Mouse (Mus musculus) heart, adult 10 weeks (tissue): ENCODE results near the gene Ptbp3. TPM values are rescaled to one million over a fixed set of nuclear protein-coding genes. Genes with fewer than 3 reads are reported as not detected.

Experiments used
- polyA plus RNA-seq: library from polyadenylated mRNA; stranded (reverse); fragments of 350-450 nt; fragmentation: Illumina TruSeq; extraction: RNeasy Lipid Tissue Mini Kit (QIAGEN cat#74804); gene quantifications from one replicate; pipeline ENCODE4 v1.2.3, GENCODE M21; 2014; ENCODE audit warnings: low read depth, low replicate concordance

Ptbp3 gene
- 12.5 TPM for polyA plus RNA-seq

DNA sequence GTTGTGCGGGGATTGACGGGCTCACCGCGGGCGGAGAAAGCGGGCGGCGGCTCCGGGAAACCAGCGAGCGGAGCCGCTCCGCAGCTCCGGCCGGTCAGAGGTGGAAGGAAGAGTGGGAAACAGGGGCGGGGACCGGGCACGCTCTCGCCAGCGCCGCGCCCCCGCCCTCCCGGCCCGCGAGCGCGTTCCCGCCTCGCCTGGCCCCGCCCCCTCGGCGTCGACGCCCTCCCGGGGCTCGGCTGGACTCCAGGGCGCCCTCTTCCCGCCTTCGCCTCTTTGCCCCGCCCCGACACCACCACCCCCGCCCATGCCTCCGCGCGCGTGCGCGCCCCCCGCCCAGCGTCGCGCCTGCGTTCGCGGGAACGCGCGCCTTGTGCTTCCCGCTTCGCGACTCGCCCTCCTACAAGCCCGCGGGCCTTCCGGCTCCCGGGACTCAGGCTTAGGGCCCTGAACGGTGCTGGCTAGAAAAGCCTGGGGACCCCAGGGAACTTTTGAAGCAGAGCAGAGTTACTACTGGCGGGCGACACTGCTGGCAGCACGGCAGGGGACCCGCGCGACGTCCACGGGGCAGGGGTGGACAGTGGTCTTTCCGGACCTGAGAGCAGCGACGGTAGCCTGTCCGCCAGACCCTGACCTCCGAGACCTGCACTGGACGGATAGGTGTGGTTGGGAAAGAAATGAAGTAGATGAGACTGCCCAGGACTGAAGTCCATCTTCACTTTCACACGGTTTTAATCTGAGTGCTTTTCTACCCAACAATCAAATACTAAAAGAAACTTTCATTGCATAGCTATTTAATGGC lies at the start of gene Ptbp3:
Gene Ptbp3, minus strand, starts transcription at position 190 of the 802 bp plus-strand sequence.

DNA sequence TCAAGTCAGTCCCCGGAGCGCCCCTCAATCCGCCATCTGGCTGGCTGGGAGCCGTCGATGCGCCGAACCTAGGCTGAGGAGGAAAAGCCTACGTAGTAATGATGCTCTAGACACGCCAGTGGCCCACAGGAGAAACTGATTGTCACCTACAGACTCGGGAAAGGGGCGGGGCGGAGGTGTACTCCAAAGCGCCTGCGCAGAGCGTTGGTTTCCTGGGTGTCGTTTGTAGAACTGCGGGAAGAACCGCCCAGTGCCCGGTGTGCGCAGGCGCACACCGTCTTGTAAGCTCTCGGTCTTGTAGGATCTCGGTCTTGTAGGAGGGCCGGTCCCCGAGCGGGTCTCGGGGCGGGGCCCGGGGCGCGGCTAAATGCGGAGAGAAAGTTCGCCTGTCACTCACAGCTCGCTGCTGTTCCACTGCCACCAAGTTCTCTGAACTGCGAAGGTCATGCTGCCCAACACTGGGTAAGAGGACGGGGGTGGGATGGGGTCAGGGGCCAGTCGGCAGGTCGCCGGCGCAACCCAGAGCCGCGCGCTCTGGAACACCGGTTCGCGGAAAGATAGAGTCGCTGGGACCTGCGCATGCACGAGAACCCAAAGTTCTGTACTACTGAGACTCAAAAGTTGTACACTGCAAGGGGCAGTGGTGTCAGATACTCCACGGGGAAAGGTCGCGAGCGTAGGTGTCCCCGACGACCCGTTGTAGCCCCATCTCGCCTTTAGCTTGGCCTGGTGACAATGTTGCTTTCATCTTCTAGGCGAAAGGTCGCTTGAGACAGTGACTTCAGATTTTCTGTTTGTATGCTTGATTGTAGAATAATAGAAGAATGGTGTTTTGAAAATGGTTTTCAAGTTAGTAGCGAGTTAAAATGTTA lies 32.4 kb upstream of the Ptbp3 start, which contains the start of gene Hsdl2:
Gene Hsdl2, plus strand, starts transcription at position 250 of the 872 bp plus-strand sequence.

DNA sequence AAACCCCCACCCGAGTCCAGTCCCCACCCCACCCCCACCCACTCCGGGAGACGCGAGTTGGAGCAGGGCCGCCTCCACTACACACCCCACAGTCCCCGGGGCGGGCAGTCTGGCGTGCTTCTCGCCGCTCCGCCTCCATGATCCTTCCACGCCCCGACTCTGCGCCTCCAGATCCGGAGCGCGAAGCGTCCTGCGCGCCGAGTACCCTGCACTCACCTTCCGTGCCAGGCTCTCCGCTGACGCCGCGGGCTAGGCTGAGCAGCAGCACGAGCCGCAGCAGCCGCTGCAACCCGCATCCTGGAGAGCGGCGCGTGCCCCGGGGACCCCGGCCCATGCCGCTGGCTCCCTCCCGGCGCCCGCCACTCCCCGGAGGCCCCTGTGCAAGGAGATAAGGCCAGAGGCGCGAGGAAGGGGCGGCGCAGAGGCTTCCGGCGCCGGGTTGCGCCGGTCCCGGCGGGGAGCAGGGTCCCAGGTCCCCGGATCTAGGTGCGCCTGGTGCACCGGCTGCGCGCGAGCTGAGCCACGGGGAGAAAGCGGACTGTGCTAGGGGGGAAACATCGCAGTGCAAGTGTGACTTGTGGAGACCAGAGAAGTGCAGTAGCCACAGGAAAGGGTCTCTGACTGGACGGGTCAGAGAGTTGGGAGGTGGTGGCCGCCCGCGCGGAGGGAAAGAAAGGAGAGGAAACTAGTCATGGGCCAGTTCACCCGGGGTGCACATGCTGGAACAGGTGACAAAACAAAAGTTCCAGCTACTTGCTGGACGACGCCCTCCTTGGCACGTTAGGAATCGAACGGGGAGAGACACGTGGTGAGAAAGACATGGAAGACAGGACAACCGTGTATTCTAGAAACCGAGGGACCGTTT lies 110.9 kb downstream of the Ptbp3 start, which contains the start of gene Susd1:
Gene Susd1, minus strand, starts transcription at position 644 of the 865 bp plus-strand sequence.

Other genes starting within 250 kb of the Ptbp3 start
- gene Susd1, start 110.7 kb downstream of the Ptbp3 start, polyA plus RNA-seq = 1.8 TPM
- gene Hsdl2, start 32.2 kb upstream of the Ptbp3 start, polyA plus RNA-seq = 220 TPM
- gene E130308A19Rik, start 76.8 kb upstream of the Ptbp3 start, polyA plus RNA-seq = 4.3 TPM